Mouse (Mus musculus): ENCODE measurements around the gene Dmwd.

DNA sequence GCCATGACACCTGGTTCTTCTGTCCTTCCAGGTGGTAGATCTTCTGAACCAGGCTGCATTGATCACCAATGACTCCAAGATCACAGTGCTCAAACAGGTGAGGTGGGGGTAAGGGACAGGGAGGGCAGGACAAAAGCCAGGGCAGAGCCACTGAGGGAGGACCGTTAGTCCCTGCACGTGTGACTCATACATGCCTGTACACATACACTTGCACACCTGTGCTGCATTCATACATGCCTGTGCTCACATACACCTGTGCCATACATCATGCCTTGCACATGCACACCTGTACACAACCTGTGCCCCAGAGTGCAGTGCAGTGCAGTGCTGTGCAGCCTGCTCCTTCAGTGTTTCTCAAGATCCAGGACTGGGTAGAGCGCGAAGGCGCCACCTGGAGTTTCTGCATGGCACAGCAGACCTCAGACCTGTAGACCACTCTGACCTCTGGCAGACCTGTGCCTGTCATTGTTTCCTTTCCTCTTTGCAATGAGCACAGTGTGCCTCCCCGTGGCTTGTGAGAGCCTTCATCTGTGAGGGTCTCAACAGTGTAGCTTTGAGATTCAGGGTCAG, 46.9 kb upstream of the Dmwd start:
- TF ChIP-seq POLR2A (IDR thresholded peaks at IDR 0.05; ENCODE audit: insufficient read depth, low read depth, low read length): no peak
- TF ChIP-seq CTCF (IDR thresholded peaks at IDR 0.05): peak; percentile 82
